Mouse (Mus musculus) mammary gland, adult 2 months (tissue): ENCODE measurements around the gene Nt5dc2. TPM values are rescaled to one million over a fixed set of nuclear protein-coding genes. Genes with fewer than 3 reads are reported as not detected.

ENCODE experiments used
- polyA plus RNA-seq: library from polyadenylated mRNA; depleted of rRNA; stranded (reverse); fragments of >200 nt; gene quantifications from 2 replicates; pipeline ENCODE4 v1.2.3, GENCODE M21; 2012; ENCODE audit warnings: low replicate concordance; rRNA removed

Nt5dc2 gene
- 27.5 and 43.4 TPM in 2 replicates for polyA plus RNA-seq

DNA sequence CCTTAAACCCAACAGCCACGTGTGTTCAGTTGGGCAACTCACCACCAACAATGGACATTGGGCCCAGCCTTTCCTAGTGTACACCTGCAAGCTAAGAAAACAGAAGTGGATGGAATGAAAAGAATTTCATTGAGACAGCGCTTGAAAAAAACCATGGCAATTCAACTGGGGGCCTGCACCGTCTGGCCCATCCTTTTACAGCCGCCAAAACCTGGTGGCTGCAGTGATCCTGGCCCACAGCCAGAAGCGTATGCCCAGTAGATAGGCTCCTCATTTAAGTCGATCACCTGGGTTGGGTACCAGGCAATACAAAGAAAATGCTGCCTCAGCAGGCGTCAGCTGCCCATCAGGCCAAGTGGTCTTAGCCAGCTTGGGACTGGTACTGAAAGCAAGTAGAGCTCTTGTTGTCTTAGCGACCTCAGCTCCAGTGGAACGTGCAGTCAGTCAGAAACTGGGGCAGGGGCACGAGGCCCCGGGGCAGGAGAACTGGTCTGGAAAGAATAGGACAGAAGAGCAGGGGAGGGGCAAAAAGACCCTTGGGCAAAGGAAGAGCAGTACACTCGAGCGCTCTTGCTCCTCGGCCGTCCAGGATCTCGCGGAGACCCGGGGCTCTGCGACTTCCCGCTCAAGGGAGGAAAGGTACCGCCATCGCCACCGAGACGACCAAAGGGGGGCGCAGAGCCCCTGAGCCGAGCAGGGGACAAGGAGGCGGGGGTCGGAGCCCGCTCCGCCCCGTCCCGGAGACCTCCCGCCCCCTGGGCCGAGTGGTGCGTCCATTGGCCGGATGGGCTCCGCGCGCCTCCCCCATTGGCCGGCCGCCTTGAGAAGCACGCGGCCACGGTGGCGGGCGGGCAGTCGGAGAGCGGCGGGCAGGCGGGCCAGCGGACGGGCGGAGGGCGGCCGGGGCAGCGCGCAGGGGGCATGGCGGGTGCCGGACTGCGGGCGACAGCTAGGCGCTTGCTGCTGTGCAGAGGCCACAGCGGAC, at the start of gene Nt5dc2:
Nt5dc2 (plus strand) TSS at position 818 of the 985 bp plus-strand sequence.

DNA sequence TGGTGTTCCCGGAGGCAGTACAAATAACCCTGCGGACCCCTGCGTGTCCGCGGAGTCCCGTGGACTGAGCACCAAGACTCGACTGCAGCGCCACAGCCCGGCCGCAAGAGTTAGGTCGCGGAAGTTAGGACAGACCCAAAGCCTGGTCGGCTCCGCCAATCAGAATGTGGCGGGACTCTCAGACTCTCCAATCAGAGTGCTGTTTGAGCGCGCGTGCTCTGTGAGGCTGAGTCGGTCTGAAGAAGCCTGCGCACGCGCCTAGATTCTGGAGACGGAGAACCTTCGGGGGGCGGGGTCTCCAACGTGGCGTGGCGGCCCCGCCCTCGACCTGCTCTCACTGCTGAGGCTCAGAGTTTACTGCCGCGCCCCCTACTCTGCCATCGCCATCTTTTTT, 2.0 kb upstream of the Nt5dc2 start, which contains the start of gene Smim4:
Smim4 (minus strand) TSS at position 131 of the 394 bp plus-strand sequence.

DNA sequence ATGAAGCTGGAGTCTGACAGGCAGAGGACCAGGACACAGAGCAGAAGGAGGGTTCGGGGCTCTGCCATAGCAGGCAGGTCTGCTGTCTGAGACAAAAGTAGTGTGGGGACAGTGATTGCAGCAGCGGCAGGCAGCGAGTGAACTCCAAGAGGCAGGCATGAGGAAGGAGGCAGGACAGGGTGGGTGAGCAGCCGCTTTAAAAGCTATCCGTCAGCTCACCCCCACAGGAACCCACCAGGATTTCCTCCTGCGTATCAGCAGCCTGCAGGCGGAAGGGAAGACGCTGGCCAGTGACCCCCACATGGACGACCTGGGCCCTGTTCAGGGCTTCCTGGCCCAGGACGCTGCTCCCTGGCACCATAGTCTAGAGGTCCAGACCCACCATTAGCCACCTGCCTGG, 37.6 kb downstream of the Nt5dc2 start, which contains the start of gene Stab1:
Stab1 (minus strand) TSS at position 217 of the 400 bp plus-strand sequence.

Other genes starting within 250 kb of the Nt5dc2 start
- gene Itih4, start 244.6 kb upstream of the Nt5dc2 start, polyA plus RNA-seq: 1.4 and 2.4 TPM in 2 replicates
- gene Itih3, start 207.3 kb upstream of the Nt5dc2 start, polyA plus RNA-seq: 0.49 and 1.3 TPM in 2 replicates
- 0.07 and 0.51 TPM in 2 replicates for gene Itih1, start 187.8 kb upstream of the Nt5dc2 start, polyA plus RNA-seq
- 3.9 and 4.2 TPM in 2 replicates for gene Nek4, start 179.7 kb upstream of the Nt5dc2 start, polyA plus RNA-seq
- 13.0 and 24.7 TPM in 2 replicates for gene Glt8d1, start 129.7 kb upstream of the Nt5dc2 start, polyA plus RNA-seq
- 79.5 and 175 TPM in 2 replicates for gene Spcs1, start 129.4 kb upstream of the Nt5dc2 start, polyA plus RNA-seq
- gene Pbrm1, start 111.9 kb upstream of the Nt5dc2 start, polyA plus RNA-seq: 12.5 and 15.2 TPM in 2 replicates
- 10.4 and 25.8 TPM in 2 replicates for gene Gnl3, start 111.9 kb upstream of the Nt5dc2 start, polyA plus RNA-seq
- gene Smim4, start 2.1 kb upstream of the Nt5dc2 start, polyA plus RNA-seq: 66.4 and 72.9 TPM in 2 replicates
- gene Stab1, start 37.6 kb downstream of the Nt5dc2 start, polyA plus RNA-seq: 134 and 138 TPM in 2 replicates
- gene Tnnc1, start 77.3 kb downstream of the Nt5dc2 start, polyA plus RNA-seq: 2.7 TPM in 1 of 2 replicates, not detected in the other
- 380 and 433 TPM in 2 replicates for gene Nisch, start 85.9 kb downstream of the Nt5dc2 start, polyA plus RNA-seq
- 8.8 and 12.8 TPM in 2 replicates for gene Sema3g, start 86.8 kb downstream of the Nt5dc2 start, polyA plus RNA-seq
- 6.6 and 7.8 TPM in 2 replicates for gene Phf7, start 120.3 kb downstream of the Nt5dc2 start, polyA plus RNA-seq
- gene Bap1, start 120.4 kb downstream of the Nt5dc2 start, polyA plus RNA-seq: 49.3 and 56.2 TPM in 2 replicates
- 0.56 and 1.2 TPM in 2 replicates for gene Dnah1, start 192.8 kb downstream of the Nt5dc2 start, polyA plus RNA-seq
- 10.3 and 16.2 TPM in 2 replicates for gene Capn7, start 205.6 kb downstream of the Nt5dc2 start, polyA plus RNA-seq